Mouse (Mus musculus) common myeloid progenitor, adult 5-6 weeks (primary cell): ENCODE measurements around the gene Hsf2bp. TPM values are rescaled to one million over a fixed set of nuclear protein-coding genes. Genes with fewer than 3 reads are reported as not detected.
A peak's percentile ranks its signal among the peaks of the same experiment; 100 is the strongest.
"Not testable (repeated sequence)": the region's sequence is repeated elsewhere in the genome, so short reads cannot be mapped to it uniquely, and the experiment has no call there.

Source experiments
- ATAC-seq: replicated peaks from 2 replicates; pipeline ENCODE4 v1.8.0; 2016; ENCODE audit warnings: low read depth, mild to moderate bottlenecking, moderate TSS enrichment, inconsistent platforms; ENCODE audit not compliant: poor library complexity, severe bottlenecking
- total RNA-seq: library from RNA; stranded (forward); fragments of 200-1000, 187-1606 nt; gene quantifications from 2 replicates; pipeline ENCODE4 v1.2.3, GENCODE M21; 2017

The Hsf2bp gene
- total RNA-seq: 0.15 TPM in 1 of 2 replicates, not detected in the other

- ATAC-seq: peak; percentile 82
Measured at GRCm38 (mm10) chr17:32035609-32036508, at the start of gene Hsf2bp, which contains the start of gene Rrp1b. Gene Hsf2bp (minus strand): TSS chr17:32036349. Gene Rrp1b (plus strand): TSS chr17:32036100.

GRCm38 (mm10) chr17:32083351-32083750 is 47.2 kb upstream of the Hsf2bp start:
- no peak for ATAC-seq

- ATAC-seq: peak; percentile 63; the same call in 1 of the 2 replicates
Measured at GRCm38 (mm10) chr17:32075164-32075563, 39.0 kb upstream of the Hsf2bp start.

GRCm38 (mm10) chr17:32074658-32075057 is 38.5 kb upstream of the Hsf2bp start:
- no peak for ATAC-seq

GRCm38 (mm10) chr17:32073359-32073758 is 37.2 kb upstream of the Hsf2bp start:
- ATAC-seq: peak; percentile 76; the same call in 1 of the 2 replicates

GRCm38 (mm10) chr17:32068810-32069209 is 32.7 kb upstream of the Hsf2bp start:
- no peak for ATAC-seq

GRCm38 (mm10) chr17:32068381-32068780 is 32.2 kb upstream of the Hsf2bp start:
- ATAC-seq: no peak

- peak; percentile 33; the same call in 1 of the 2 replicates for ATAC-seq
Measured at GRCm38 (mm10) chr17:32067541-32067940, 31.4 kb upstream of the Hsf2bp start.

GRCm38 (mm10) chr17:32064762-32065161 is 28.6 kb upstream of the Hsf2bp start:
- not testable (repeated sequence) for ATAC-seq

- no peak for ATAC-seq
Measured at GRCm38 (mm10) chr17:32063654-32064053, 27.5 kb upstream of the Hsf2bp start.

- no peak for ATAC-seq
Measured at GRCm38 (mm10) chr17:32061219-32061618, 25.1 kb upstream of the Hsf2bp start.

GRCm38 (mm10) chr17:32059084-32059483 is 22.9 kb upstream of the Hsf2bp start:
- ATAC-seq: no peak

- ATAC-seq: no peak
Measured at GRCm38 (mm10) chr17:32057843-32058242, 21.7 kb upstream of the Hsf2bp start.

- ATAC-seq: peak; percentile 41; the same call in 1 of the 2 replicates
Measured at GRCm38 (mm10) chr17:32053677-32054076, 17.5 kb upstream of the Hsf2bp start.

- peak; percentile 37; the same call in 1 of the 2 replicates for ATAC-seq
Measured at GRCm38 (mm10) chr17:32052237-32053080, 16.3 kb upstream of the Hsf2bp start.

- ATAC-seq: no peak
Measured at GRCm38 (mm10) chr17:32050609-32051008, 14.5 kb upstream of the Hsf2bp start.

- no peak for ATAC-seq
Measured at GRCm38 (mm10) chr17:32049914-32050313, 13.8 kb upstream of the Hsf2bp start.

GRCm38 (mm10) chr17:32048351-32048750 is 12.2 kb upstream of the Hsf2bp start:
- ATAC-seq: no peak

- no peak for ATAC-seq
Measured at GRCm38 (mm10) chr17:32046541-32046940, 10.4 kb upstream of the Hsf2bp start.

GRCm38 (mm10) chr17:32040263-32040662 is 4.1 kb upstream of the Hsf2bp start:
- ATAC-seq: peak; percentile 45
